Comparison of ENCODE assay signal across 31 mouse cellular contexts in the genomic region with DNA sequence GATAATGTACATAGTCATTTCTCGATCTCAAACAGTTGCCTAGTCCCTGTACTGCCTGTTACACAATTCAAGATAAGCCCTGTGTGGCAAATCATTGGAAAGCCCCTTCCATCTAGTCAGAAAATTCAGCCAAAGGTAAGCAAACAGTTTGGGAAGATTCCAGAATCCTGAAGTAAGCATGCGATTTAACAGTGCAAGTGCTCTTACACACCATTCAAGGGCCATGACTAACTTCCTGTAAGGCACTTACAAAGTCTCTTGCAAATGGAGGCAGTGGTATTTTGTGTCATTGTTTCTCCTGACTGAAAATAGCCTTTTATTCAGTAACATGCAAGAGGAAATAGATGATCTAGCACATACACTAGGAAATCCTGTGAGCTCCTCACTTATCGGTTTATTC.
DNase-seq lines count a peak whose midpoint lies in the region; ATAC-seq and TF ChIP-seq lines count a peak whose summit lies in the region.
"Had no signal": no experiment of that assay in that cellular context is flagged by ENCODE, and none has a peak within 500 bp of the region (broad histone marks: within the 10 kb centered on the region; RNA-seq: fewer than 3 reads in every experiment).

No protein-coding gene starts in this region.

- no peaks in the 10 kb centered on the region for H3K27me3 ChIP-seq in heart, embryonic 13.5 days (replicated peaks)
- H3K27me3 ChIP-seq in heart, adult 2 months (ENCODE audit: control insufficient read depth, insufficient read depth, low read length), result no peaks in the 10 kb centered on the region
- H3K27me3 ChIP-seq in lung, embryonic 14.5 days (ENCODE audit: insufficient read depth, low read length), result no peaks in the 10 kb centered on the region
- H3K27me3 ChIP-seq in lung, postnatal 0 days (replicated peaks; ENCODE audit: insufficient read depth, low read length), result no peaks in the 10 kb centered on the region
- no peaks in the 10 kb centered on the region for H3K27me3 ChIP-seq in forebrain, embryonic 16.5 days (replicated peaks; ENCODE audit: control insufficient read depth, insufficient read depth, low read length)
- H3K27me3 ChIP-seq: hindbrain, embryonic 12.5 days; intestine, embryonic 15.5 days; liver, embryonic 12.5 days had no signal

- no peak for DNase-seq in heart, adult 2 months
- DNase-seq in lung, embryonic 14.5 days, result peak; percentile 36
- DNase-seq in lung, adult 2 months, result no peak
- DNase-seq in lung, postnatal 0 days (ENCODE audit: low spot score), result peak; percentile 76
- no peak for DNase-seq in cerebellum, postnatal 36 days
- DNase-seq: adrenal gland, adult 8-10 months; B cell, adult 2 months; cerebellum, adult 8-10 months; cerebellum, postnatal 25 days; forebrain, postnatal 0 days; gastrocnemius, postnatal 14 days; heart, postnatal 14 days; kidney, adult 8-10 months; kidney, postnatal 4 days; left cerebral cortex, postnatal 4 days; liver, postnatal 0 days; spleen, adult 18-20 months; thymus, adult 18-20 months; thymus, postnatal 25 days had no signal

- H3K79me2 ChIP-seq in heart, adult 2 months (replicated peaks; ENCODE audit: control insufficient read depth, insufficient read depth, low read length), result no peaks in the 10 kb centered on the region

- H3K4me3 ChIP-seq in heart, embryonic 13.5 days, result no peak overlapping the region
- no peak overlapping the region for H3K4me3 ChIP-seq in heart, adult 2 months
- no peak overlapping the region for H3K4me3 ChIP-seq in lung, embryonic 14.5 days (ENCODE audit: low read depth, low read length)
- no peak overlapping the region for H3K4me3 ChIP-seq in lung, adult 2 months (replicated peaks; ENCODE audit: extremely low read depth, low read depth, low read length)
- no peak overlapping the region for H3K4me3 ChIP-seq in lung, postnatal 0 days (ENCODE audit: low read depth, low read length)
- H3K4me3 ChIP-seq in forebrain, embryonic 16.5 days (replicated peaks; ENCODE audit: low read length), result no peak overlapping the region
- H3K4me3 ChIP-seq: hindbrain, embryonic 12.5 days; intestine, embryonic 15.5 days; liver, embryonic 12.5 days; midbrain, embryonic 10.5 days had no signal

- 54% methylated on average over 3 of the region's 3 CpGs for WGBS in heart, embryonic 13.5 days
- WGBS in heart, adult 2 months, result 37% methylated on average over 3 of the region's 3 CpGs
- 55% methylated on average over 3 of the region's 3 CpGs for WGBS in lung, embryonic 14.5 days
- WGBS in lung, adult 2 months, result 41% methylated on average over 3 of the region's 3 CpGs
- WGBS in lung, postnatal 0 days, result 35% methylated on average over 3 of the region's 3 CpGs
- whole genome bisulfite sequencing in forebrain, embryonic 16.5 days, result 91% methylated on average over 3 of the region's 3 CpGs

- no peak for ATAC-seq in heart, embryonic 13.5 days (ENCODE audit: extremely low read depth, insufficient number of reproducible peaks, low FRiP score, low TSS enrichment)
- ATAC-seq in lung, embryonic 14.5 days (ENCODE audit: insufficient read depth), result no peak
- peak; percentile 60 for ATAC-seq in lung, postnatal 0 days
- no peak for ATAC-seq in forebrain, embryonic 16.5 days
- ATAC-seq in cerebellum, adult (ENCODE audit: insufficient number of reproducible peaks, low FRiP score, low TSS enrichment), result no peak
- ATAC-seq: activated CD4-positive, CD25-positive, alpha-beta regulatory T cell, adult 4 months; forebrain, postnatal 0 days; hindbrain, postnatal 0 days; intestine, embryonic 15.5 days; liver, embryonic 12.5 days; liver, postnatal 0 days; midbrain, embryonic 16.5 days had no signal

- no peaks in the 10 kb centered on the region for H3K9me3 ChIP-seq in heart, embryonic 13.5 days
- H3K9me3 ChIP-seq in lung, embryonic 14.5 days (ENCODE audit: low read depth, low read length), result no peaks in the 10 kb centered on the region
- H3K9me3 ChIP-seq in lung, postnatal 0 days (ENCODE audit: low read length), result no peaks in the 10 kb centered on the region
- no peaks in the 10 kb centered on the region for H3K9me3 ChIP-seq in forebrain, embryonic 16.5 days (ENCODE audit: control insufficient read depth, low read length)
- H3K9me3 ChIP-seq: hindbrain, embryonic 12.5 days; intestine, embryonic 15.5 days; liver, embryonic 12.5 days; midbrain, embryonic 10.5 days had no signal

- intact Hi-C loops in heart, adult 2 months (cut with DNase I), result loop anchor here (5.0 kb wide), 1 partner anchor 60 kb away; no protein-coding TSS in a partner anchor

- TF ChIP-seq CTCF in heart, adult 2 months (IDR thresholded peaks at IDR 0.05), result no peak
- TF ChIP-seq CTCF in lung, embryonic 14.5 days (IDR thresholded peaks at IDR 0.05; ENCODE audit: low read depth), result no peak
- TF ChIP-seq CTCF in lung, adult 2 months (IDR thresholded peaks at IDR 0.05; ENCODE audit: insufficient read depth, low read length), result no peak
- TF ChIP-seq CTCF in lung, postnatal 0 days (IDR thresholded peaks at IDR 0.05), result no peak

- TF ChIP-seq EP300 in heart, adult 2 months (IDR thresholded peaks at IDR 0.05; ENCODE audit: insufficient read depth, low read depth, low read length), result no peak
- peak; percentile 63 for TF ChIP-seq EP300 in lung, postnatal 0 days (IDR thresholded peaks at IDR 0.05)

- peaks cover 11% of the 10 kb centered on the region for H3K4me1 ChIP-seq in heart, embryonic 13.5 days
- H3K4me1 ChIP-seq in heart, adult 2 months (ENCODE audit: control insufficient read depth, insufficient read depth, low read length), result peaks cover 1% of the 10 kb centered on the region; the same call in 1 of the 2 replicates
- no peaks in the 10 kb centered on the region for H3K4me1 ChIP-seq in lung, embryonic 14.5 days (ENCODE audit: insufficient read depth)
- H3K4me1 ChIP-seq in lung, adult 2 months (ENCODE audit: control insufficient read depth, insufficient read depth, low read length), result no peaks in the 10 kb centered on the region; the same call in 1 of the 2 replicates
- no peaks in the 10 kb centered on the region for H3K4me1 ChIP-seq in lung, postnatal 0 days (ENCODE audit: insufficient read depth, low read depth, low read length)
- no peaks in the 10 kb centered on the region for H3K4me1 ChIP-seq in forebrain, embryonic 16.5 days (replicated peaks; ENCODE audit: control insufficient read depth, insufficient read depth, low read length)
- H3K4me1 ChIP-seq: hindbrain, embryonic 12.5 days; intestine, embryonic 15.5 days; liver, embryonic 12.5 days; midbrain, embryonic 10.5 days had no signal

- peak overlapping the region; percentile 91 for H3K27ac ChIP-seq in heart, embryonic 13.5 days (replicated peaks)
- no peak overlapping the region for H3K27ac ChIP-seq in heart, adult 2 months
- H3K27ac ChIP-seq in lung, embryonic 14.5 days (ENCODE audit: low read depth), result no peak overlapping the region
- no peak overlapping the region for H3K27ac ChIP-seq in lung, postnatal 0 days (ENCODE audit: low read length)
- no peak overlapping the region for H3K27ac ChIP-seq in forebrain, embryonic 16.5 days (ENCODE audit: low read length)
- H3K27ac ChIP-seq: hindbrain, embryonic 12.5 days; hindbrain, postnatal 0 days; intestine, embryonic 15.5 days; kidney, postnatal 0 days; liver, embryonic 12.5 days; midbrain, embryonic 10.5 days; stomach, postnatal 0 days had no signal

- no peak overlapping the region for H3K9ac ChIP-seq in heart, embryonic 13.5 days
- H3K9ac ChIP-seq in heart, adult 2 months (ENCODE audit: low read depth, low read length), result no peak overlapping the region
- no peak overlapping the region for H3K9ac ChIP-seq in lung, embryonic 14.5 days
- no peak overlapping the region for H3K9ac ChIP-seq in lung, postnatal 0 days (replicated peaks; ENCODE audit: low read depth)
- H3K9ac ChIP-seq in forebrain, embryonic 16.5 days (replicated peaks; ENCODE audit: low read depth, low read length), result no peak overlapping the region
- H3K9ac ChIP-seq: forebrain, postnatal 0 days; hindbrain, embryonic 12.5 days; intestine, embryonic 15.5 days; liver, embryonic 12.5 days; liver, postnatal 0 days had no signal

- H3K36me3 ChIP-seq in heart, embryonic 13.5 days, result no peaks in the 10 kb centered on the region
- H3K36me3 ChIP-seq in heart, adult 2 months (ENCODE audit: control insufficient read depth, insufficient read depth, low read length), result no peaks in the 10 kb centered on the region
- H3K36me3 ChIP-seq in lung, embryonic 14.5 days (ENCODE audit: insufficient read depth), result no peaks in the 10 kb centered on the region
- no peaks in the 10 kb centered on the region for H3K36me3 ChIP-seq in lung, postnatal 0 days (ENCODE audit: insufficient read depth, low read length)
- H3K36me3 ChIP-seq in forebrain, embryonic 16.5 days (ENCODE audit: control insufficient read depth, insufficient read depth), result no peaks in the 10 kb centered on the region
- H3K36me3 ChIP-seq: hindbrain, embryonic 12.5 days; intestine, embryonic 15.5 days; liver, embryonic 12.5 days; midbrain, embryonic 10.5 days had no signal

- no peak for TF ChIP-seq POLR2A in heart, adult 2 months (IDR thresholded peaks at IDR 0.05; ENCODE audit: insufficient read depth, low read depth, low read length)
- TF ChIP-seq POLR2A in lung, adult 2 months (IDR thresholded peaks at IDR 0.05; ENCODE audit: borderline replicate concordance, extremely low read depth, low read depth, low read length), result no peak

- H3K4me2 ChIP-seq in heart, embryonic 13.5 days, result no peak overlapping the region
- no peak overlapping the region for H3K4me2 ChIP-seq in lung, embryonic 14.5 days
- H3K4me2 ChIP-seq in lung, postnatal 0 days (replicated peaks; ENCODE audit: low read depth, low read length), result no peak overlapping the region
- H3K4me2 ChIP-seq in forebrain, embryonic 16.5 days (ENCODE audit: low read length), result no peak overlapping the region
- H3K4me2 ChIP-seq: hindbrain, embryonic 12.5 days; intestine, embryonic 15.5 days; liver, embryonic 12.5 days had no signal

Comparison
In these comparisons a context has a peak if more than half of its experiments do, and no peak if none do; other contexts are left out.
1. DNase-seq: peak in lung, embryonic 14.5 days (single experiment) and lung, postnatal 0 days (single experiment); none in heart, adult 2 months (0 of 2), lung, adult 2 months (single experiment) and cerebellum, postnatal 36 days (0 of 2).